Mouse (Mus musculus): ENCODE measurements around the gene Timm8a2.
"Not testable (repeated sequence)": the region's sequence is repeated elsewhere in the genome, so short reads cannot be mapped to it uniquely, and the experiment has no call there.

Timm8a2 gene

GRCm38 (mm10) chr14:122062411-122063090 lies 28.1 kb downstream of the Timm8a2 start:
- DNase-seq, result no peak

GRCm38 (mm10) chr14:122063599-122063998 lies 29.1 kb downstream of the Timm8a2 start:
- DNase-seq, result no peak

- peak; percentile 52 for DNase-seq
Observed at GRCm38 (mm10) chr14:122064519-122064918, 30.0 kb downstream of the Timm8a2 start.

- no peak for DNase-seq
Observed at GRCm38 (mm10) chr14:122066243-122066642, 31.8 kb downstream of the Timm8a2 start.

- DNase-seq, result not testable (repeated sequence)
Observed at GRCm38 (mm10) chr14:122068036-122068435, 33.6 kb downstream of the Timm8a2 start.

GRCm38 (mm10) chr14:122068801-122069695 lies 34.6 kb downstream of the Timm8a2 start:
- no peak for DNase-seq

- no peak for DNase-seq
Observed at GRCm38 (mm10) chr14:122069948-122070347, 35.5 kb downstream of the Timm8a2 start.

GRCm38 (mm10) chr14:122073422-122073821 lies 38.9 kb downstream of the Timm8a2 start:
- no peak for DNase-seq

GRCm38 (mm10) chr14:122074360-122074759 lies 39.9 kb downstream of the Timm8a2 start:
- DNase-seq, result no peak

GRCm38 (mm10) chr14:122075485-122076200 lies 41.2 kb downstream of the Timm8a2 start:
- DNase-seq, result no peak

- DNase-seq, result no peak
Observed at GRCm38 (mm10) chr14:122077017-122077416, 42.5 kb downstream of the Timm8a2 start.

GRCm38 (mm10) chr14:122079428-122079827 lies 45.0 kb downstream of the Timm8a2 start:
- DNase-seq, result peak; percentile 49

- no peak for DNase-seq
Observed at GRCm38 (mm10) chr14:122079921-122080320, 45.4 kb downstream of the Timm8a2 start.

GRCm38 (mm10) chr14:122081308-122081707 lies 46.8 kb downstream of the Timm8a2 start:
- DNase-seq, result no peak

GRCm38 (mm10) chr14:122083499-122083898 lies 49.0 kb downstream of the Timm8a2 start:
- DNase-seq, result no peak

GRCm38 (mm10) chr14:122087956-122088355 lies 53.5 kb downstream of the Timm8a2 start:
- no peak for DNase-seq
